Mouse (Mus musculus) duodenum, adult 2 months (tissue): Measurements from ENCODE around the gene Ube2q2. TPM values are rescaled to one million over a fixed set of nuclear protein-coding genes. Genes with fewer than 3 reads are reported as not detected.

Source experiments
- polyA plus RNA-seq: library from polyadenylated mRNA; depleted of rRNA; stranded (reverse); fragments of >200 nt; gene quantifications from 2 replicates; pipeline ENCODE4 v1.2.3, GENCODE M21; 2012; ENCODE audit warnings: low replicate concordance; rRNA removed

The Ube2q2 gene
- polyA plus RNA-seq, result 3.9 and 9.1 TPM in 2 replicates

DNA sequence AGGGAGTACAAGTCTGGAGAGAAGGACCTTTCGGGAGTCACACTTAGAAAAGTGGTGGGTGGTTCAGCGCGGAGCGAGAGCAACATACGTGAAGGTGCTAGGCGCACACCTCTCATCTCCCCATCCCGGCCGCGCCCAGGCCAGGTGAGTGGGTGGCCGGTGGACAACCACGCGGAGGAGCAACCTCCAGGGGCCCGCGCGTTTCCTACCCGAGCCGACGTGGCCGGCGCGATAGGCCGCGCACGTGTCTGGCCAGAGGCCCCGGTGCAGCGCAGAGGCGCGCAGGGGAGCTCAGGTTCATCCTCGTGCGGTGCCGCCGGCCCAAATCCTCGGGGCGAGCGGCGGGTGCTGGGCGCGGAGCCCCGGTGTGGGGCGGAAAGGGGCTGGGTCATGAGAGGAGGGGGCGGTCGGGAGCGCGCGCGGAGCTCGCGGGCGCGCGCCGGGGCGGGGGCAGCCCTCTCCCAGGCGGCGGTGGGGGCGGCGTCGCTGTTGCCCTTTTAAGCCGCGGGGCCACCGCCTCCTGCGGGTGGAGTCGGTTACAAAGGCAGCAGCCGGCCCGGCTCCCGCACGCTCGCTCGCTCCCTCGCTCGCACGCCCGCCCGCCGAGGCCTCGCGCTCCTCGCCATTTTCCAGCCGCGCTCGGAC, at the start of gene Ube2q2:
TSS of gene Ube2q2 (plus strand) at position 1 of the 645 bp plus-strand sequence.

DNA sequence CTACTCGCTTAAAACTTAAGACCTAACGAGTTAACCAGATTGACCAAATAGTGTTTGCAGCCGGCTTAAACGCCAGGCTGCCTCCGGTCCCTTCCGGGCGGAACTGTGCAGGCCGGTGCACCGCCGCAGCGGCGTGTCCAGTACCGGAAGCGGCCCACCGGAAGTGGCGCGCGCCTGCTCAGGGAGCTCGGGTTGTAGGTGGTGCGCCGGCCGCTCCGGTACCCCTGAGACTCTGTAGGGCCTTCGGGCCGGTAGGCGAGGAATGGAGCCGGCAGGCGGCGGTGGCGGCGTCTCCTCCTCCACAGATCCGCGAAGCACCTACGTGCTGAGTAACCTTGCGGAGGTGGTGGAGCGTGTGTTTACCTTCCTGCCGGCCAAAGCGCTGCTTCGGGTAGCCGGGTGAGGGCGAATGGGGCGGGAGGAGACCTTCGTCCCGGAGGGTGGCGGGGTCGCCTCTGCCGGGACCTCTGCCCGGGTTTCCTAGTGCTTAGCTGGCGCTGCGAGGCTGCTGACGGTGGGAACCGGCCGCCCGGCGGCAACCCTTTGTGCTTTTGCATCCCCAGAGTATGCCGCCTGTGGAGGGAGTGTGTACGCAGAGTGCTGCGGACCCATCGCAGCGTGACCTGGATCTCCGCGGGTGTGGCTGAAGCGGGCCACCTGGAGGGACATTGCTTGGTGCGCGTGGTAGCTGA, 60.3 kb downstream of the Ube2q2 start, which contains the start of gene Fbxo22:
TSS of gene Fbxo22 (plus strand) at position 136 of the 692 bp plus-strand sequence.

Other genes starting within 250 kb of the Ube2q2 start
- gene Hykk, start 231.6 kb upstream of the Ube2q2 start, polyA plus RNA-seq, result 0.32 and 0.33 TPM in 2 replicates
- 13.9 and 14.9 TPM in 2 replicates for gene Psma4, start 198.1 kb upstream of the Ube2q2 start, polyA plus RNA-seq
- gene AY074887, start 197.9 kb upstream of the Ube2q2 start, polyA plus RNA-seq, result not detected in 2 replicates
- gene Chrna5, start 168.0 kb upstream of the Ube2q2 start, polyA plus RNA-seq, result not detected in 2 replicates
- 0.65 and 0.88 TPM in 2 replicates for gene Chrna3, start 122.3 kb upstream of the Ube2q2 start, polyA plus RNA-seq
- 0.72 and 0.95 TPM in 2 replicates for gene Chrnb4, start 100.1 kb upstream of the Ube2q2 start, polyA plus RNA-seq
- gene Fbxo22, start 60.1 kb downstream of the Ube2q2 start, polyA plus RNA-seq, result 6.9 and 7.8 TPM in 2 replicates
- 2.4 and 3.8 TPM in 2 replicates for gene Nrg4, start 178.0 kb downstream of the Ube2q2 start, polyA plus RNA-seq
- 0.69 and 5.8 TPM in 2 replicates for gene Tmem266, start 178.1 kb downstream of the Ube2q2 start, polyA plus RNA-seq